Mouse (Mus musculus) heart, embryonic 14.5 days (tissue): Measurements from ENCODE around the gene Pax7. TPM values are rescaled to one million over a fixed set of nuclear protein-coding genes. Genes with fewer than 3 reads are reported as not detected.

Experiments
- ATAC-seq: fragments of 200-750 bp; cut with Nextera tagmentation; 2 replicates; pipeline ENCODE4 v1.8.0; 2017; ENCODE audit warnings: low read depth, moderate TSS enrichment; ENCODE audit not compliant: insufficient number of reproducible peaks, insufficient read depth, low FRiP score
- H3K27ac ChIP-seq, 2 experiments: fragments of 200-500 bp in 1 of 2; fragments of 300-500 bp in 1 of 2; sonication (generic) in 1 of 2; replicated peaks in 1 of 2; 2 replicates each; pipeline ENCODE4 v1.5.1; 2012 to 2014; ENCODE audit warnings: low read depth in 2 of 2, low read length in 2 of 2, control low read depth in 1 of 2, mild to moderate bottlenecking in 1 of 2, mixed read lengths in 1 of 2; ENCODE audit not compliant: control insufficient read depth in 1 of 2, insufficient read depth in 1 of 2
- H3K27me3 ChIP-seq: fragments of 300-500 bp; sonication (generic); 2 replicates; pipeline ENCODE4 v1.6.1; 2014; ENCODE audit warnings: mild to moderate bottlenecking, low read length, control low read depth; ENCODE audit not compliant: control insufficient read depth, insufficient read depth
- H3K36me3 ChIP-seq: fragments of 300-500 bp; sonication (generic); 2 replicates; pipeline ENCODE4 v1.6.1; 2014; ENCODE audit warnings: mild to moderate bottlenecking, control low read depth, low read length, mixed read lengths; ENCODE audit not compliant: control insufficient read depth, insufficient read depth
- H3K4me1 ChIP-seq, 2 experiments: fragments of 200-500 bp in 1 of 2; fragments of 300-500 bp in 1 of 2; sonication (generic) in 1 of 2; 2 replicates each; pipeline ENCODE4 v1.6.1; 2012 to 2014; ENCODE audit warnings: low read length in 2 of 2, control low read depth in 1 of 2, mixed read lengths in 1 of 2; ENCODE audit not compliant: control insufficient read depth in 2 of 2, insufficient read depth in 2 of 2
- H3K4me2 ChIP-seq: fragments of 300-500 bp; sonication (generic); 2 replicates; pipeline ENCODE4 v1.6.1; 2014; ENCODE audit warnings: mild to moderate bottlenecking, low read length
- H3K4me3 ChIP-seq, 2 experiments: fragments of 200-500 bp in 1 of 2; fragments of 300-500 bp in 1 of 2; sonication (generic) in 1 of 2; 2 replicates each; pipeline ENCODE4 v1.5.1; 2012 to 2014; ENCODE audit warnings: low read length in 2 of 2, mild to moderate bottlenecking in 2 of 2, control low read depth in 1 of 2, low read depth in 1 of 2, moderate library complexity in 1 of 2; ENCODE audit not compliant: control insufficient read depth in 1 of 2, insufficient read depth in 1 of 2
- H3K9ac ChIP-seq: fragments of 300-500 bp; sonication (generic); 2 replicates; pipeline ENCODE4 v1.6.1; 2014; ENCODE audit warnings: mild to moderate bottlenecking, low read length
- H3K9me3 ChIP-seq: fragments of 300-500 bp; sonication (generic); 2 replicates; pipeline ENCODE4 v1.6.1; 2016; ENCODE audit warnings: low read length, control low read depth; ENCODE audit not compliant: control insufficient read depth
- WGBS: fragments of 180-500 bp; shearing (Covaris S2); extraction: QIAGEN DNeasy Blood & Tissue Kit; methylation state at CpG from one replicate; pipeline ENCODE4 v1.1.7; 2014; 5-methylcytosine and 5-hydroxymethylcytosine counted together
- polyA plus RNA-seq: library from polyadenylated mRNA; unstranded; fragments of >200 nt; fragmentation: Nextera tagmentation; extraction: Ambion mirVana; gene quantifications from 2 replicates; pipeline ENCODE4 v1.2.1, GENCODE M21; 2014

Pax7 gene
- polyA plus RNA-seq, 1 experiment from 2014 or later, result not detected

DNA sequence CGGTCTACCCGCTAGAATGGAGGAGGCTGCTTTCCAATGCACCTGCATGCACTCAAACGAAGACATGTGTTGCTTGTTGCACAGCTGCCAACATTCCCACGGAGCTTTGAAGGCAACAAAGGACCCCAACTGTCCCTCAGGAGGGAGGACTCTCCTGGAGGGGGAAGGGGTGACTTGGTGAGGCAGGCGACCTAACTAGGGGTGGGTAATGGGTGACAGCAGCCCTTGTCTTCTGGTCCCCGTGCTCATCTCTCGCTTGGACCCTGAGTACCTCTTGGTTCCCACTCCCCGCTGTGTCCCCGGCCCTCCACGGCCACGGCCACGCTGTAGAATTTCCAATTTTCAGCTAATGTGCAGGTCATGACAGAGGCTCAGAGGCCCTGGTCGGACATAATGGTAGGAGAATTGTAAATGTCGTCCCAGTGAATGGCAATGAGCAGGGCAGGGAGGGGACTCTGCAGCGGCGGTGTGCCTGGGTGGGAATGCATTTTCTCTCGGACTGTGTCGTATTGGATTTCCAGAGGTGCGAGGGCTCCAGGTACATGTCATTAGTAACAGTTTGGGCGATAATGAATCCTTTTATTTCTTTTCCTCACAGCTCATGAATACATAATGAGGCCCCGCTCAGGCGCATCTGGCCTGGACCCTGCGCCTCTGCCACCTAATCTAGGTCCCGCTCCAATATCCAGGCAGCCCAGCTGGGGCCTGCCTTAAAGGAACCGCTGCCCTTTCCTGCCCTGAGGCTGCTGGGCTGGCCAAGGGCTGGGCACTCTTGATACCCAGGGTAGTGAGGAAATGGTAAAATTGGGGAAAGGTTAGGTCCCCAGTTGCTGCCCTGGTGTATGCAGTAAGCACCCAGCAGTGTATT lies 122.6 kb downstream of the Pax7 start:
- WGBS, result 39% methylated on average over 25 of the region's 25 CpGs
- H3K9me3 ChIP-seq, result no peaks in the 10 kb centered on the region
- no peaks in the 10 kb centered on the region for H3K36me3 ChIP-seq
- ATAC-seq, result no peak
- no peaks in the 10 kb centered on the region for H3K4me1 ChIP-seq
- H3K9ac ChIP-seq, result no peak overlapping the region
- no peak overlapping the region for H3K4me2 ChIP-seq
- H3K27me3 ChIP-seq, result peaks cover 33% of the 10 kb centered on the region
- H3K27ac ChIP-seq, result no peak overlapping the region
- H3K4me3 ChIP-seq, result no peak overlapping the region

DNA sequence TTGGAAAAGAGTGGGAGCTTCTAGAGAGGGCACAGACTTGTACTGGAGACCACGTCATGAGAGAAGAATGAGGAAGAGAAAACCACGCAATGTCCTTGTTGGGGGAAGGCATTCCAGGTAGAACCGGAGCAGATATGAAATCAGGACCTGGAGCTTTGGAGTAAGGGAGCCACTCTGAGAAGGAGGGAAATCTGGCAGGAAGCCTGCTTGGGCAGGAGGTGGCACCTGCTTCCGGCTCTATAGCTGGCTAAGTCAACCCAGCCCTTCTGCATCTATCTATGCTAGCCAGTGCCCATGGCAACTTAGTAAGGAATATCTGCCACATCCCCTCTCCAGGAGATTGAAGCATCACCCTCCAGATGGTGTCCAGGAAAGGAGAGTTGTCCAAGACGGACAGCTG lies 127.3 kb downstream of the Pax7 start:
- no peak overlapping the region for H3K4me2 ChIP-seq
- H3K27ac ChIP-seq, result no peak overlapping the region
- ATAC-seq, result no peak
- no peak overlapping the region for H3K9ac ChIP-seq
- H3K4me3 ChIP-seq, result no peak overlapping the region
- peaks cover 23% of the 10 kb centered on the region for H3K27me3 ChIP-seq
- 71% methylated on average over 5 of the region's 5 CpGs for WGBS
- H3K4me1 ChIP-seq, result no peaks in the 10 kb centered on the region
- no peaks in the 10 kb centered on the region for H3K9me3 ChIP-seq
- H3K36me3 ChIP-seq, result no peaks in the 10 kb centered on the region

DNA sequence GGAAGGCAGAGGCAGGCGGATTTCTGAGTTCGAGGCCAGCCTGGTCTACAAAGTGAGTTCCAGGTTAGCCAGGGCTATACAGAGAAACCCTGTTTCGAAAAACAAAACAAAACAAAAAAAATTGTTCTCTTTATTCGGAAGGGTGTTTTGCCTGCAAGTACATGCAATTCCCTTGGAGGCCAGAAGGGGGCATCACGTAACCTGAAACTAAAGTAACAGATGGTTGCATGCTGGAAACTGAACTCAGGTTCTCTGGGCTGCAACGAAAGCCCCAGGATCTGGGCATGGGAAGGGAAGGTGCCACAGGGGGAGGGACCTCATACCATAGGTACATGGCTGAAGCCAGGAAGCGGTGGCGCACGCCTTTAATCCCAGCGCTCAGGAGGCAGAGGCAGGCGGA lies 129.9 kb downstream of the Pax7 start:
- no peak overlapping the region for H3K4me3 ChIP-seq
- no peaks in the 10 kb centered on the region for H3K36me3 ChIP-seq
- H3K9ac ChIP-seq, result no peak overlapping the region
- no peaks in the 10 kb centered on the region for H3K4me1 ChIP-seq
- peaks cover 3% of the 10 kb centered on the region for H3K27me3 ChIP-seq
- 71% methylated on average over 9 of the region's 11 CpGs for WGBS
- H3K4me2 ChIP-seq, result no peak overlapping the region
- no peak for ATAC-seq
- no peak overlapping the region for H3K27ac ChIP-seq
- no peaks in the 10 kb centered on the region for H3K9me3 ChIP-seq

DNA sequence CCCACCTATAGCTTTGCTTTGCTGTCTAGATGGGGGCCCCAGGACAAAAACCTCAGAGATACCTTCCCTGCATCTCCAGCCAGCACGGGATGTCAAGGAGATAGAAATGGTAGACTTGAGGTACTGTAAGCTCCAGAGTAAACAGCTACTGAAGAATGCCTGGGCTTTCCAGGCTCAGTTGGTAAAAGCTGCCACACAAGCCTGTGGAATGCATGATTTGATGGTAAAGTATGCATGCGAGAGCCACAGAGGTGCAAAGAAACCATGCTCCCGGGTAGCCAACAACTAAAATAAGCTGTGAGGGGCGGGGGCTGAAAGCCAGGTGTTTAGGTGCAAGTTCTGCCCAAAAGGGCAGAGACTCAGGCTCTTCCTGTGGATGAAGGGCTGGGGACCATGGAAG lies 130.4 kb downstream of the Pax7 start:
- 46% methylated on average over 4 of the region's 4 CpGs for WGBS
- H3K27me3 ChIP-seq, result peaks cover 3% of the 10 kb centered on the region; the same call in 1 of the 2 replicates

DNA sequence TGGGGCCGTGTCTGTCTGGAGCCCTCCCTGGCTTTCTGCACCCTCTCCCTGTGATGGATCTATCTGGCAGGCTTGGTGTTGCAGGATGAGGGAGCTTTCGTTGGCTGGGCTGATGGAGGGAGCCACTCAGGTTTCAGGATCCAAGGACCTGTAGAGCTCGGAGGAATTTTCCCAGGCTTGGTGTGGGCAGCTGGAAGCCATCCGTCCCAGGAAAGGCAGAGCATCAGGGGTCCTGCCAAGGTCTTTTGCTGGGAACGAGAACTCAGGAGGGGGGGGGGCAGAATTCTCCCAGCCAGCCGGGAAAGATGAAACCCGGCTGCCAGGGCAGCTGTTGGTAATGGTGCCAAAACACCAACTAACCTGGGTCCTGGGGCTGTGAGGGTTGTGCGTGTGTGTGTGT lies 134.7 kb downstream of the Pax7 start:
- no peaks in the 10 kb centered on the region for H3K4me1 ChIP-seq
- no peaks in the 10 kb centered on the region for H3K36me3 ChIP-seq
- no peak for ATAC-seq
- no peak overlapping the region for H3K4me2 ChIP-seq
- H3K27ac ChIP-seq, result no peak overlapping the region
- no peaks in the 10 kb centered on the region for H3K9me3 ChIP-seq
- H3K9ac ChIP-seq, result no peak overlapping the region
- no peak overlapping the region for H3K4me3 ChIP-seq
- WGBS, result 44% methylated on average over 8 of the region's 8 CpGs
- peaks cover 23% of the 10 kb centered on the region for H3K27me3 ChIP-seq

More for the DNA sequence above, 130.4 kb downstream of the Pax7 start:
- H3K36me3 ChIP-seq, result no peaks in the 10 kb centered on the region
- ATAC-seq, result no peak
- no peak overlapping the region for H3K4me3 ChIP-seq
- no peak overlapping the region for H3K9ac ChIP-seq
- H3K4me2 ChIP-seq, result no peak overlapping the region
- no peaks in the 10 kb centered on the region for H3K4me1 ChIP-seq
- H3K27ac ChIP-seq, result no peak overlapping the region
- H3K9me3 ChIP-seq, result no peaks in the 10 kb centered on the region

DNA sequence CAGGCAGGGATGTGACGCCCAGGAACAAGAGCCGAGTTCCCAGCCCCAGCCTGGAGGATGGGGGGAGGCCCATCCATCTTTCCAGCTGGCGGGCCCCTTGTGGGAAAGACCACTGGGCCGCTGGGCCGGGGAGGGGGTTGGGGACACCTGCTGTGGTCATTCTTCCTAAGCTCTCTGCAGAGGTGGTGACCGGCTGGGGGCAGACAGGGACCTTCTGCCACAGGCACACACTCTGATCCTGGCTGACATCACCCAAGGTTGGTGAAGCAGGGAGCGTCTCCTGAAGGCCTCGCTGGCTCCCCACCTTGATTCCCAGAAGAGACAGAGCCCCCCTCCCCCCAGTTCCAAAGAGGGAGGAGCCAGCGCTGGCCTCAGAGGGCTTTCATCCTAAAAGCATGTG lies 135.6 kb downstream of the Pax7 start:
- Histone ChIP-seq H3K4me2 (no peak overlapping the region), H3K9ac (no peak overlapping the region), H3K4me1 (no peaks in the 10 kb centered on the region), H3K27me3 (peaks cover 30% of the 10 kb centered on the region), H3K9me3 (no peaks in the 10 kb centered on the region), H3K27ac (no peak overlapping the region), H3K36me3 (no peaks in the 10 kb centered on the region), H3K4me3 (no peak overlapping the region)
- 4% methylated on average over 9 of the region's 9 CpGs for WGBS
- no peak for ATAC-seq

DNA sequence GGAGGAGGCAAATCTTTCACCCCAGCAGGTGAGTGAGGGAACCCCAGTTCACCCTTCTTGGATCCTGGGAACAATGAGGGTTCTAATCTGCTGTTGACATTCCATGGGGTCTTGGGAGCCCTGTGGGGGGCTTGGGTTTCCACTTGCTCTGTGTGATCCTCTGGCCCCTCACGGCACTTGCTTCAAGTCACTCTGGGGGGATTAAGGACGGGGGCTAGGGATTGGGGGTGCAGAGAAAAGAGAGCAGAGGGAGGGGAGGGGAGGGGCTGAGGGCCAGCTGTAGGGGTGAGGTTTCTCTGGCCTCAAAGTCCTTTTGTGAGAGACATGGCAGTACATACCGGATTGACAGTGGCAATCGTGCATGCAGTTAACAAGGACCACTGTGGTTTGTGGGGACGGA lies 140.0 kb downstream of the Pax7 start:
- H3K4me3 ChIP-seq, result no peak overlapping the region

More for the DNA sequence above, 140.0 kb downstream of the Pax7 start:
- no peaks in the 10 kb centered on the region for H3K9me3 ChIP-seq
- no peak overlapping the region for H3K4me2 ChIP-seq
- H3K27me3 ChIP-seq, result peaks cover 44% of the 10 kb centered on the region
- H3K4me1 ChIP-seq, result no peaks in the 10 kb centered on the region
- no peak for ATAC-seq
- 42% methylated on average over 5 of the region's 5 CpGs for WGBS
- H3K36me3 ChIP-seq, result no peaks in the 10 kb centered on the region
- H3K9ac ChIP-seq, result no peak overlapping the region
- no peak overlapping the region for H3K27ac ChIP-seq
